Mouse (Mus musculus) CH12.LX (cell line): ENCODE measurements around the gene Abca7. TPM values are rescaled to one million over a fixed set of nuclear protein-coding genes. Genes with fewer than 3 reads are reported as not detected.

Experiments
- DNase-seq: peaks from one replicate; pipeline ENCODE4 v3.0.0-alpha.2; 2013; ENCODE audit errors: extremely low read depth
- H3K27ac ChIP-seq: 2 replicates; pipeline ENCODE4 v1.5.1; 2012; ENCODE audit warnings: low read depth, mild to moderate bottlenecking, control low read depth, moderate library complexity; ENCODE audit not compliant: insufficient read depth
- H3K27me3 ChIP-seq: replicated peaks from 2 replicates; pipeline ENCODE3; 2012; ENCODE audit warnings: inconsistent platforms
- H3K36me3 ChIP-seq, 2 experiments: replicated peaks in 1 of 2; 2 replicates each; pipeline versions ENCODE3 to v1.6.1; 2012; ENCODE audit warnings: inconsistent platforms in 1 of 2, low read length in 1 of 2, mild to moderate bottlenecking in 1 of 2, mixed read lengths in 1 of 2, moderate library complexity in 1 of 2; ENCODE audit not compliant: control insufficient read depth in 1 of 2, insufficient read depth in 1 of 2
- H3K4me1 ChIP-seq, 2 experiments: 2 replicates each; pipeline ENCODE4 v1.6.1; 2012; ENCODE audit warnings: inconsistent platforms in 1 of 2, moderate library complexity in 1 of 2; ENCODE audit not compliant: insufficient read depth in 2 of 2, control insufficient read depth in 1 of 2
- H3K4me2 ChIP-seq: 2 replicates; pipeline ENCODE4 v1.6.1; 2012; ENCODE audit warnings: low read depth, mild to moderate bottlenecking, control low read depth; ENCODE audit not compliant: poor library complexity, insufficient read depth, severe bottlenecking
- H3K4me3 ChIP-seq, 3 experiments: fragments of 150-350 bp in 1 of 3; sonication (generic) in 1 of 3; replicated peaks in 1 of 3; 2 replicates each; pipeline versions ENCODE3 to v1.5.1; 2011 to 2012; ENCODE audit warnings: low read depth in 2 of 3, low read length in 2 of 3, mild to moderate bottlenecking in 2 of 3, moderate library complexity in 2 of 3, control low read depth in 1 of 3, improper control_type of control experiment in 1 of 3, inconsistent platforms in 1 of 3, mixed read lengths in 1 of 3; ENCODE audit not compliant: poor library complexity in 1 of 3
- H3K79me2 ChIP-seq: replicated peaks from 2 replicates; pipeline ENCODE4 v1.6.1; 2012; ENCODE audit warnings: mild to moderate bottlenecking, moderate library complexity; ENCODE audit not compliant: control insufficient read depth, poor library complexity, insufficient read depth, severe bottlenecking; ENCODE audit errors: extremely low read depth
- H3K9ac ChIP-seq: 2 replicates; pipeline ENCODE4 v1.6.1; 2012; ENCODE audit warnings: low read depth, mild to moderate bottlenecking, control low read depth, moderate library complexity; ENCODE audit not compliant: insufficient read depth
- H3K9me3 ChIP-seq: replicated peaks from 2 replicates; pipeline ENCODE3; 2012; ENCODE audit warnings: low read length, inconsistent platforms, mixed read lengths
- BHLHE40 ChIP-seq: IDR thresholded peaks from 2 replicates; pipeline ENCODE4 v1.6.1; 2011; ENCODE audit warnings: mild to moderate bottlenecking, low read depth, low read length, improper control_type of control experiment
- E2F4 ChIP-seq: IDR thresholded peaks from 2 replicates; pipeline ENCODE4 v1.6.1; 2011; ENCODE audit warnings: low read depth, low read length, improper control_type of control experiment; ENCODE audit not compliant: insufficient replicate concordance
- ELF1 ChIP-seq: IDR thresholded peaks from 2 replicates; pipeline ENCODE4 v1.6.1; 2014; ENCODE audit warnings: low read depth, mild to moderate bottlenecking, inconsistent platforms, low read length, improper control_type of control experiment
- GABPA ChIP-seq: IDR thresholded peaks from 2 replicates; pipeline ENCODE4 v1.6.1; 2012; ENCODE audit warnings: low read depth, low read length, improper control_type of control experiment, inconsistent platforms; ENCODE audit not compliant: insufficient replicate concordance
- HCFC1 ChIP-seq: IDR thresholded peaks from 2 replicates; pipeline ENCODE4 v1.6.1; 2012; ENCODE audit warnings: low read depth, mild to moderate bottlenecking, inconsistent platforms, low read length, improper control_type of control experiment
- IRF4 ChIP-seq: IDR thresholded peaks from 2 replicates; pipeline ENCODE4 v1.6.1; 2014; ENCODE audit warnings: low read depth, mild to moderate bottlenecking, inconsistent platforms, low read length, improper control_type of control experiment
- JUND ChIP-seq: conservative IDR thresholded peaks from 2 replicates; pipeline ENCODE4 v1.6.1; 2011; ENCODE audit warnings: low read depth, low read length, improper control_type of control experiment
- MAFK ChIP-seq: IDR thresholded peaks from 2 replicates; pipeline ENCODE4 v1.6.1; 2011; ENCODE audit warnings: low read length, improper control_type of control experiment; ENCODE audit not compliant: insufficient replicate concordance
- MAX ChIP-seq: IDR thresholded peaks from 2 replicates; pipeline ENCODE4 v1.6.1; 2011; ENCODE audit warnings: low read length, improper control_type of control experiment
- MAZ ChIP-seq: IDR thresholded peaks from 2 replicates; pipeline ENCODE4 v1.6.1; 2012; ENCODE audit warnings: low read depth, mild to moderate bottlenecking, inconsistent platforms, low read length, improper control_type of control experiment, moderate library complexity
- MEF2A ChIP-seq: IDR thresholded peaks from 2 replicates; pipeline ENCODE4 v1.6.1; 2014; ENCODE audit warnings: low read depth, mild to moderate bottlenecking, inconsistent platforms, low read length, improper control_type of control experiment, borderline replicate concordance
- NELFE ChIP-seq: IDR thresholded peaks from 2 replicates; pipeline ENCODE4 v1.6.1; 2011; ENCODE audit warnings: low read depth, low read length, improper control_type of control experiment
- NRF1 ChIP-seq: IDR thresholded peaks from 2 replicates; pipeline ENCODE4 v1.6.1; 2014; ENCODE audit warnings: low read depth, mild to moderate bottlenecking, inconsistent platforms, low read length, improper control_type of control experiment, moderate library complexity
- POLR2A ChIP-seq: IDR thresholded peaks from 2 replicates; pipeline ENCODE4 v1.6.1; 2011; ENCODE audit warnings: low read depth, mild to moderate bottlenecking, improper control_type of control experiment, low read length
- SIN3A ChIP-seq: IDR thresholded peaks from 2 replicates; pipeline ENCODE4 v1.6.1; 2012; ENCODE audit warnings: low read length, improper control_type of control experiment, inconsistent platforms
- TBP ChIP-seq: conservative IDR thresholded peaks from 2 replicates; pipeline ENCODE4 v1.6.1; 2011; ENCODE audit warnings: low read depth, low read length, improper control_type of control experiment
- ZMIZ1 ChIP-seq: IDR thresholded peaks from 2 replicates; pipeline ENCODE4 v1.6.1; 2012; ENCODE audit warnings: low read depth, mild to moderate bottlenecking, inconsistent platforms, low read length, improper control_type of control experiment
- ZNF384 ChIP-seq: IDR thresholded peaks from 2 replicates; pipeline ENCODE4 v1.6.1; 2012; ENCODE audit warnings: low read depth, low read length, improper control_type of control experiment, inconsistent platforms
- dilution Hi-C: fragments of 300-500 bp; cut with MboI; formaldehyde crosslinking; loops from 2 replicates; pipeline ENCODE4 v1.14.3; 2020; ENCODE audit warnings: low sequenced_read_pairs; ENCODE audit not compliant: extremely low pct_unique_long_range_greater_than_20kb, extremely low pct_ligation_motif_present
- in situ Hi-C: fragments of 300-500 bp; cut with MboI; formaldehyde crosslinking; loops from 3 replicates; pipeline ENCODE4 v1.14.3; 2019; ENCODE audit warnings: low sequenced_read_pairs, low pct_ligation_motif_present, low pct_unique_long_range_greater_than_20kb, mixed read lengths
- polyA plus RNA-seq: library from polyadenylated mRNA; unstranded; fragments of >175 nt; gene quantifications from 2 replicates; pipeline ENCODE4 v1.2.1, GENCODE M21; 2012; ENCODE audit warnings: low read depth; ENCODE audit not compliant: insufficient read length
- total RNA-seq, 2 experiments: library from RNA; depleted of rRNA; stranded (reverse); fragments of 300-350 nt in 1 of 2; fragments of >200 nt in 1 of 2; gene quantifications; 2 replicates each; pipeline ENCODE4 v1.2.3; 2012 to 2014

Abca7 gene
- total and polyA plus RNA-seq, 3 experiments = 2.3 to 7.0 (median 6.1) TPM

DNA sequence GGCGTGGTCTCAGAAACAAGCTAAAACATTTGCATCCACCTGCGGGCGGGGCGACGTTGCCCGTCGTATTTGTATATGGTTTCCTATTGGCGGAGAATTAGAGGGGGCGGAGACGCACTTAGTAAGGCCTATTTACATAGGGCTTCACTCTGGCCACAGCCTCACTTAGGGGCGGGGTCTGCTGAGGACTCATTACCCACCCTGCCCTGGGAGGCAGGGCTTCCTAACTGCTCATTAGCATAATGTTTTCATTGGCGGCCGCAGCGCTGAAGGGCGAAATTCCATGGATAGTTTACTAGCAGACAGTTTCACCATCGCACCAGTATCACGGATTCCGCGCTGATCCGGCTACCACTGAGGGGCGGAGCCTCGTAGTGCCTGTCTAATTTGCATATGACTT lies 11.4 kb upstream of the Abca7 start:
- Histone ChIP-seq H3K4me2 (no peak overlapping the region), H3K27ac (peak overlapping the region; percentile 85), H3K4me1 (peaks cover 28 to 71% of the 10 kb centered on the region in 2 experiments), H3K9ac (peak overlapping the region; percentile 55), H3K27me3 (peaks cover 3% of the 10 kb centered on the region), H3K9me3 (no peaks in the 10 kb centered on the region), H3K4me3 (peak overlapping the region; percentile 69 to 97 (median 89)), H3K79me2 (peaks cover 35% of the 10 kb centered on the region), H3K36me3 (peaks cover 11 to 27% of the 10 kb centered on the region in 2 experiments)
- in situ Hi-C loops (loop anchor here (5.0 kb wide), 2 partner anchors 127 to 157 kb away; partner anchors contain the start of gene Cbarp), dilution Hi-C loops (no loop called here)
- DNase-seq = peak; percentile 99
- TF ChIP-seq POLR2A (peak; percentile 35; the same call in 1 of the 2 replicates), HCFC1 (no peak)

DNA sequence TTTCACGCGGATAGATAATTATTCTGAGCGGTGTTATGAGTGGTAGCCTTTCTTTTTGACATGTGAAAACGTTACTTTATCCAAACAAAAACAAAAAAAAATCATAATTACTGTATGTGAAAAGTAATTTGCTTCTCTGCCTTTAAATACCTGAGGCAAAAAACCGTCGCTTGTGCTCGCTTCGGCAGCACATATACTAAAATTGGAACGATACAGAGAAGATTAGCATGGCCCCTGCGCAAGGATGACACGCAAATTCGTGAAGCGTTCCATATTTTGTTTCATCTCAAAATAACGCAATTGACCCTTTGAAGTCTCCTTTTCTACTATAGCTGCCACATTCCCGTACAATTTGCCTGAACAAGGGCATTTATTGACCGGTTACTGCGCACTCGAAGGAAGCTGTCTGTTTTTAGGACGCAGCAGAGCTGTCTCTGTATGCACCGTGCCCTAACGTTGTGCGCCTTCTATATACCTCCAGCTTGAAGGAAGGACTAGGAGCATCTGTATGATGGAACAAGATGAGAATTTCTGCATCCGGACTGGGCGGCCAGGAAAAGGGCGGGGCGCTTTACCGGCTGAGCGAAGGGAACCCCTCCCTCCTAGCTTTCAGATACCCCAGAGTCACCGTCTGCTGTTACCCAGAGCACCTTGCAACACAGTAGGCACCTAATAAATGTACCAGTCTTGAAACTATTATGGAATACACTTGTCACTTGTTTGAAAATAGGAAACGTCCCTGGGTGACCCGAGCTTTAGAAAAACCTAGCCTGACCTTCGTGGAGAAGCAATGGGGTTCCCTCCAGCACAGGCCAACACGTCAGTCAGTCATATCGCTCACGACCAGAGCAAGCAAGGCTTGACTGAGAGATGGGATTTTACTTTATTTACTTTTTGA lies 10.7 kb upstream of the Abca7 start:
- peak; percentile 74 for DNase-seq
- dilution Hi-C loops = no loop called here
- peak overlapping the region; percentile 50 to 89 (median 68) for H3K4me3 ChIP-seq

More for the DNA sequence above, 10.7 kb upstream of the Abca7 start:
- Histone ChIP-seq H3K27ac (peak overlapping the region; percentile 94), H3K9me3 (no peaks in the 10 kb centered on the region), H3K27me3 (peaks cover 3% of the 10 kb centered on the region), H3K36me3 (peaks cover 10 to 22% of the 10 kb centered on the region in 2 experiments), H3K4me1 (peaks cover 27 to 66% of the 10 kb centered on the region in 2 experiments), H3K4me2 (peak overlapping the region; percentile 81), H3K9ac (peak overlapping the region; percentile 68), H3K79me2 (peaks cover 33% of the 10 kb centered on the region)
- TF ChIP-seq GABPA (no peak), MAZ (peak; percentile 59), ZMIZ1 (0 out of 2 replicates have a peak, but pooled peaks have one; percentile 37), MEF2A (peak; percentile 48; the same call in 1 of the 2 replicates), IRF4 (no peak), ZNF384 (peak; percentile 89), SIN3A (peak; percentile 73), MAX (no peak), MAFK (peak; percentile 93), E2F4 (0 out of 2 replicates have a peak, but pooled peaks have one; percentile 67), TBP (peak; percentile 99), JUND (0 out of 2 replicates have a peak, but pooled peaks have one; percentile 36), BHLHE40 (no peak; the same call in 1 of the 2 replicates), NELFE (peak; percentile 43; the same call in 1 of the 2 replicates), ELF1 (peak; percentile 71), NRF1 (peak; percentile 66)
- in situ Hi-C loops = loop anchor here (5.0 kb wide), 2 partner anchors 127 to 157 kb away; partner anchors contain the start of gene Cbarp
